Mouse (Mus musculus) right cerebral cortex, postnatal 4 days (tissue): ENCODE results near the gene Gm9008.
"Not testable (repeated sequence)": the region's sequence is repeated elsewhere in the genome, so short reads cannot be mapped to it uniquely, and the experiment has no call there.

ENCODE experiments used
- DNase-seq: peaks from one replicate; pipeline ENCODE4 v3.0.0-alpha.2; 2022

Gene Gm9008

DNA sequence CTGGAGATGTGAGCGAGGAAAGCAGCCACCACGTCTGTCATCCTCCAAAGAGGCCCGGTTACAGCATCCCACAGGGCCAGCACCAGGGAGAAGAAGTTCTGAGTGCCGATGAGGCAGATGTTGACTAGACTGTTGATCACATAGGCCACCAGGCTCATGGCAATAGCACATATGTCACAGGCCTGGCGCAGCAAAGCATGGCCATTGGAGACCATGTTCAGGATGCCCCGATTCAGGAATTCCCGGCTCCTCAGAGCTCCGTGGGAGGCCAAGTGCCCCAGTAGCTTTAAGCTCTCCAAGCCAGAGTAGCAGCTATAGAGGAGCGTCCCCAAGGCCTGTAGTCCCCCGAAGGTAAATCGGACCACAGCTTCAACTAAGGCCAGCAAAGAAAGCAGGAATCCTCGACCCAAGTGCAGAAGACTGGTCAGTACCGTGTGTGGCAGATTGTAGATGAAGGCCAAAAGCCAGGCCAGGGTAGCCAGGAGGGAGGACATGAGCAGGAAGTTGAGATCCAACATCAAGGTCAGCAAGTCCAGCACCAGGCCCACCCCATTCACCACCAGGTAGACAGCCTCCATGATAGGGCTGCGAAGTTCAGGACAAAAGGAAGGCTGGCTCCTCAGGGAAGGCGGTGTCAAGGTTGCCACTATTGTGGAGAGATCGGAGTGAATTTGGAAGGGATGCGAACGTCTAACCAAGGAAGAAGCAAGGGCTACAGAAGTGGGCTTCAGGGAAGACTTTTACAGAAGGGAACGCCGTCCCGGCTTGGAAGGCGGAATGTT, at the start of gene Gm9008:
Gm9008 (minus strand) TSS at position 731 of the 782 bp plus-strand sequence.
- not testable (repeated sequence) for DNase-seq

DNA sequence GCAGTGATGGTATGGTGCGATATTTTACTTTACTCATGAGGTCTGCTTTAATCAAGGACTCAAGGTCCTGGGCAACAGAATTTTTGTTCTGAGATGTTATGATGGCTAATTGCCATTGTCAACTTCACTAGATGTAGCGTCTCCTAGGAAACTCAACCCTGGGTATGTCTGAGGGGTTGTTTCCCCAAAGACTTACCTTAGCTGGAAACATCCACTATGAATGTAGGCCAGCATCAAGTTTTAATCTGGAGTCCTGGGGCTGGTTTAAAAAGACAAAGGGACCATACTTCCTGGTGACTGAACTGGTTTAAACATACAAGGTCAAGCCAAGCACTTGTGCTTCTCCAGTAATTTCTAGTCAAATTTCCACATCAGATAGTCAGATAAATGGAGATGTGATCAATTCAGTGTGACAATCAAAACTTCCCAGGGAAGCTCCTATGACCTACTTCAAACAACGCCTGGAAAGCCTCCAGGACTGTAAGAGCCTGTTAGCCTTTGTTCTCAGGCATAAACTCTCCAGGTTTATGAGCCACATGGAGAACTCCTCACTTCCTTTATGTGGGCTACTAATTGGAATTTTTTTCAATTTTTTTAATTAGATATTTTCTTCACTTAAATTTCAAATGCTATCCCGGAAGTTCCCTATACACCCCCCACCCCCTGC, 24.5 kb upstream of the Gm9008 start:
- no peak for DNase-seq

DNA sequence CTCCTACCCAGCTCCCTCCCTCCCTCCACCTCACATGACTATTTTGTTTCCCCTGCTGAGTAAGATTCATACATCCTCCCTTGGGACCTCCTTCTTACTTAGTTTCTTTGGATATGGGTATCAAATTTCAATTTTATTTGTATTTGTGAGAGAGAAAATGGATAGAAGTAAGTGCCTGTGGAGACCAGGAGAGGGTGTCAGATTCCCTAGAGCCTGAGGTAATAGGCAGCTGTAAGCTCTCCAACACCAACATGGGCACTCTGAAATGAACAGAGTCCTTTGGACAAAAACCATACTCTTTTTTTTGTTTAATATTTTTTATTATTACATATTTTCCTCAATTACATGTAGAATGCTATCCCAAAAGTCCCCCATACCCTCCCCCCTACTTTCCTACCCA, 12.6 kb upstream of the Gm9008 start:
- DNase-seq, result no peak

DNA sequence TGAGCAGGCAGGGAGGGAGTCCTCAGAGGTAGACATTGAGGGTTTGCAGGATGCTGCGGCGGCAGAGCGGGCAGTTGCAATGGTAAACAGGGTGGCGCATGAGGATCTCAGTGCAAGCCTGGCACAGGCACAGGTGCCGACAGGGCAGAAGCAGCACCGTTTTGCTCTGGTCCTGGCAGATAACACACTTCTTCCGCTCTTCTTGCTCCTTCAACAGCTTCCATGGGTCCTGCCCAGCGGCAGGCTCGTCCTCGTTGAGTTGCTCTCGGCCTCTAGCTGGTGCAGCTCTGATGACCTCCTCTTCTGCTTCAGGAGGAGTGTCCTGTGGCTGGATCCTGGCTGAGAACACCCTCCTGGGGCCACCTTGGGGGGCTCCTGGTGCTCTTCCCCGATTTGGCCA, 1.2 kb downstream of the Gm9008 start:
- DNase-seq, result not testable (repeated sequence)

DNA sequence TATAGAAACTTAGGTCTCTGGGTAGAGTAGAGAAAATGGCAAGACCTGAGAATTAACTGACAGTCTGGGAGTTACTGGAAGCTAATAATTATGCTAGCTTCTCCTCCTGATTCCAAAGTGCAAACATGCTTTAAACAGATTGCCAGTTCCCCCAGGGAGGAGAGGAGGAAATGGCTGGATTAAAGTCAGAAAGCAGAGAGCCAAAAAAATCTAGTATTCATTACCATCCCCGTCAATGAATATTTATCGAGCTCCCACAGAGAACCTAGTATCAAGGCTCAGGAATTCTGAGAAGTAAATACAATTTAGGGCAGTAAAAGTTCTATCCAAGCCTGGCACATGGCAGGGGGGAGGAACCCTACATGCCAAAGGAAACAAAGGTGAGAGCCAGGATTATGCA, 29.4 kb downstream of the Gm9008 start:
- no peak for DNase-seq
